Mouse (Mus musculus) cerebellum, adult 2 months (tissue): ENCODE data around the gene Gm10720.
"Not testable (repeated sequence)": the region's sequence is repeated elsewhere in the genome, so short reads cannot be mapped to it uniquely, and the experiment has no call there.

Source experiments
- CTCF ChIP-seq: fragments of 200-500 bp; IDR thresholded peaks from 2 replicates; pipeline ENCODE4 v1.5.1; 2011; ENCODE audit warnings: low read depth, mild to moderate bottlenecking, control low read depth, low read length, moderate library complexity, borderline replicate concordance; ENCODE audit not compliant: insufficient read depth
- POLR2A ChIP-seq: fragments of 200-500 bp; IDR thresholded peaks from 2 replicates; pipeline ENCODE4 v1.6.1; 2011; ENCODE audit warnings: low read length, control low read depth, borderline replicate concordance; ENCODE audit not compliant: insufficient read depth

DNA sequence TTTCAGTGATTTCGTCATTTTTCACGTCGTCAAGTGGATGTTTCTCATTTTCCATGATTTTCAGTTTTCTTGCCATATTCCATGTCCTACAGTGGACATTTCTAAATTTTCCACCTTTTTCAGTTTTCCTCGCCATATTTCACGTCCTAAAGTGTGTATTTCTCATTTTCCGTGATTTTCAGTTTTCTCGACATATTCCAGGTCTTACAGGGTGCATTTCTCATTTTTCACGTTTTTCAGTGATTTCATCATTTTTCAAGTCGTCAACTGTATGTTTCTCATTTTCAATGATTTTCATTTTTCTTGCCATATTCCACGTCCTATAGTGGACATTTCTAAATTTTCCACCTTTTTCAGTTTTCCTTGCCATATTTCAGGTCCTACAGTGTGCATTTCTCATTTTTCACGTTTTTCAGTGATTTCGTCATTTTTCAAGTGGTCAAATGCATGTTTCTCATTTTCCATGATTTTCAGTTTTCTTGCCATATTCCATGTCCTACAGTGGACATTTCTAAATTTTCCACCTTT, 14.9 kb upstream of the Gm10720 start, which contains the start of gene Gm10722:
- TF ChIP-seq CTCF, POLR2A: not testable (repeated sequence)
